Mouse (Mus musculus) monocyte, adult 5-6 weeks (primary cell): Measurements from ENCODE around the gene BC067074. TPM values are rescaled to one million over a fixed set of nuclear protein-coding genes. Genes with fewer than 3 reads are reported as not detected.
A peak's percentile ranks its signal among the peaks of the same experiment; 100 is the strongest.

Experiments used
- ATAC-seq: fragments of 153-309, 156-312 bp; replicated peaks from 2 replicates; pipeline ENCODE4 v1.8.0; 2017; ENCODE audit warnings: mild to moderate bottlenecking; ENCODE audit not compliant: low TSS enrichment, insufficient number of reproducible peaks, severe bottlenecking, poor library complexity, low FRiP score
- total RNA-seq: library from RNA; stranded (forward); fragments of 200-1000, 200-491, 200-594 nt; gene quantifications from 3 replicates; pipeline ENCODE4 v1.2.3, GENCODE M21; 2017

The BC067074 gene
- total RNA-seq, 1 experiment from 2014 or later: not detected

GRCm38 (mm10) chr13:113415527-113415926 is 122.6 kb downstream of the BC067074 start:
- ATAC-seq: no peak

GRCm38 (mm10) chr13:113416986-113417385 is 124.0 kb downstream of the BC067074 start:
- ATAC-seq: no peak

GRCm38 (mm10) chr13:113417757-113418483 is 125.0 kb downstream of the BC067074 start:
- peak; percentile 89 for ATAC-seq

GRCm38 (mm10) chr13:113418632-113419031 is 125.7 kb downstream of the BC067074 start:
- ATAC-seq: no peak

GRCm38 (mm10) chr13:113421472-113421871 is 128.5 kb downstream of the BC067074 start:
- ATAC-seq: no peak

GRCm38 (mm10) chr13:113423825-113424224 is 130.9 kb downstream of the BC067074 start:
- peak; percentile 89 for ATAC-seq

- ATAC-seq: no peak
Measured at GRCm38 (mm10) chr13:113425907-113426306, 132.9 kb downstream of the BC067074 start.

Other genes with a start within 250 kb of the BC067074 start
- gene Gpx8, start 246.7 kb upstream of the BC067074 start, total RNA-seq: 8.4 to 18.8 TPM (median 16.9 TPM) in 3 replicates
- gene Gzma, start 192.2 kb upstream of the BC067074 start, total RNA-seq: 4,041 to 9,842 TPM (median 4,610 TPM) in 3 replicates
- gene Esm1, start 83.5 kb upstream of the BC067074 start, total RNA-seq: 0.32 to 0.39 TPM in 2 of 3 replicates, not detected in the other
- 1.8 TPM in 1 of 3 replicates, not detected in the others for gene Gzmk, start 67.3 kb upstream of the BC067074 start, total RNA-seq